Mouse (Mus musculus) layer of hippocampus, adult 11-12 months (tissue): Measurements from ENCODE around the gene Ror2.
"Not testable (repeated sequence)": the region's sequence is repeated elsewhere in the genome, so short reads cannot be mapped to it uniquely, and the experiment has no call there.

Experiments
- DNase-seq: peaks from one replicate; pipeline ENCODE4 v3.0.0; 2022; ENCODE audit warnings: low spot score

Ror2 gene

GRCm38 (mm10) chr13:53285756-53286361 is at the start of gene Ror2:
Gene Ror2 (minus strand): TSS chr13:53286124.
- DNase-seq = no peak

DNA sequence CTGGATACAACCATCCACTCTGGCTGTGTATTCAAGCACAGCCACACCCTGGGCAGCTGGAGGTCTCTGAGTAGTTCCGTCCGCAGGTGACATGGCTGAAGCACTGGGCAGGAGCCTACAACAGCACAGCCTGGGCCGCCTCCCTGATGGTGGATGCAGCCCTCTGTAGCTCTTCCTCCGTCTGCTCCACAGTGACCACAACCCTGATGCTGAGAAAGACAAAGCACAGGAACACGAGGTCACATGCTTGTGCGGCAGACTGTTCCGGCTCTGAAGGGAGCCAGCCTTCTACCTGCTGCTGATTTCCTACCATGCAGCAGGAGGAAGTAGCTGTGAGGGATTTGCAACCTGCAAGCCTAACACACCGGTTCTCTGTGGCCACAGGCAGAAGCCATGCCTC is 47.8 kb upstream of the Ror2 start:
- DNase-seq = no peak

DNA sequence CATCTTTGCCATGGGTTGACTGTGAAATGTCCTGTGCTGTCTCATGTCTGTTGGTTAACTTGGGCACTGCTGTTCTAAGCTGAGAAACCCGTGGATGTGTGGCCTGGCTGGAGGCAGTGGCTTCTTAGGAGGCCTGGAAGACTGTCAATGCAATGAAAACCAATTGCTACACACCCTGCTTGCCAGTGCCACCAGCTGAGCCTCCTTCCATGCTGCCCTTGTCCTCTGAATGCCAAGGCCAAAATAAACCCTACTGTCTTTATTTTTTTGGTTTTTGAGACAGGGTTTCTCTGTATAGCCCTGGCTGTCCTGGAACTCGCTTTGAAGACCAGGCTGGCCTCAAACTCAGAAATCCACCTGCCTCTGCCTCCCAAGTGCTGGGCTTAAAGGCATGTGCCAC is 44.3 kb upstream of the Ror2 start:
- no peak for DNase-seq

GRCm38 (mm10) chr13:53325531-53325930 is 39.6 kb upstream of the Ror2 start:
- DNase-seq = no peak

DNA sequence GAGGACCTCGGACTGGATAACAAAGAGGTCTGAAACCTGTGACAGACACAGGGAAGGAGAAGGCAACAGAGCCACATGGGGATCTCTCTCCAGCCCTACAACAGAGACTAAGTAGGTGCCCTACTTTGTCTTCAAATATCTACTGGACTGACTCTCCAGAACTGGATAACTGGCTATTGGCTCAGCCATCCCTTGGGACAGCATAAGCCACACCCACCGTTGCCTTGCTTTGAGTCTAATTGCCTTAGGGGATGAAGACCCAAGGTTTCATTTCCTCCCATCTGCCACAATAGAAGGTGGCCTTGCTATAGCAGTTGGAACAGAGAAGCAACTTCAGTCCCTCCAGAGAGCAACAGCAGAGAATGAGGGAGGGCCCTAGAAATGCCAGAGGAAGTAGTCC is 37.7 kb upstream of the Ror2 start:
- no peak for DNase-seq

GRCm38 (mm10) chr13:53320899-53321298 is 35.0 kb upstream of the Ror2 start:
- DNase-seq = no peak

GRCm38 (mm10) chr13:53316515-53317295 is 30.8 kb upstream of the Ror2 start:
- no peak for DNase-seq

DNA sequence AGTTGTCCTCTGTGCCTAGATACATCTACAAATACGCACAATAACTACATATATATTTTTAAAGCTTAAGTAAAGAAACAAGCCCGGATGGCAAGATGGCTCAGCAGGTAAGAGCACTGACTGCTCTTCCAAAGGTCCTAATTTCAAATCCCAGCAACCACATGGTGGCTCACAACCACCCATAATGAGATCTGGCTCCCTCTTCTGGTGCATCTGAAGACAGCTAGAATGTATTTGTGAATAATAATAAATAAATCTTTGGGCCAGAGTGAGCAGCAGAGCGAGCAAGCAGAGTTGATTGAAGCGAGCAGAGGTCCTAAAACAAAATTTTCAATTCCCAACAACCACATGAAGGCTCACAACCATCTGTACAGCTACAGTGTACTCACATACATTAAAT is 29.8 kb upstream of the Ror2 start:
- DNase-seq = not testable (repeated sequence)

GRCm38 (mm10) chr13:53310442-53310841 is 24.5 kb upstream of the Ror2 start:
- DNase-seq = no peak

GRCm38 (mm10) chr13:53309661-53310160 is 23.8 kb upstream of the Ror2 start:
- DNase-seq = peak; percentile 24

DNA sequence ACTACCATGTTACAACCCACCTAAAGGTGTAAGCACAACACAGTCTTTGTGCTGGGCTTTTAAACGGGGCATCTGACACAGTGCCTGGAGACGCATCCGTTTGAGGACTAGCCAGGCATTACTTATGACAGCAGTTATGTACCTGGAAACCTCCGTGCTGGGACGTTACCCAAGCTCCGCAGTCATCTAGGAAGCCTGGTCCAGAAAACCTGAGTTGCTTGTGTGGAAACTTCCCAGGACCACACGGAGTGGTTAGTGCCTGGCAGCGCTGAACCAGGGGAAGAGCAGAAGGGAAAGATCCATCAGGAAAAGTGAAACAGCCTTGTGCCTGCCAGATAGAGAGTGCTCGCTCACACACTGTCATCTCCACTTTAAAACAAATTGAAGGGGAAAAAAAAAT is 23.2 kb upstream of the Ror2 start:
- no peak for DNase-seq

DNA sequence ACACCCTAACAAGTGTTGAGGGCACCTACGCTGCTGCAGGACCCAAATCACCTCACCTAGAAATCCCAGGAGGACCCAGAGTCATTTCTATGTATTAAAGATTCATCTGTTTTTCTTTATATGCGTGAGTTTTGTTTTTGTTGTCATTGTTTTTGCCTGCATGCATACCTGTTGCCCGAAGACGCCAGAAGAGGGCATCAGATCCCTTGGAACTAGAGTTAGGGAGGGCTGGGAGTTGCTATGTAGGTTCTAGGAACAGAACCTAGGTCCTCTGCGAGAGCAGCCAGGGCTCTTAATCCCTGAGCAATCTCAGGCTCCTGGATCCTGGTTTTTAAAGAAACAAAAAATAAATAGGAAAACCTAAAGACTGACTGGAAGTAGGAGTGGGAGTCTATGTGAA is 20.9 kb upstream of the Ror2 start:
- DNase-seq = no peak

DNA sequence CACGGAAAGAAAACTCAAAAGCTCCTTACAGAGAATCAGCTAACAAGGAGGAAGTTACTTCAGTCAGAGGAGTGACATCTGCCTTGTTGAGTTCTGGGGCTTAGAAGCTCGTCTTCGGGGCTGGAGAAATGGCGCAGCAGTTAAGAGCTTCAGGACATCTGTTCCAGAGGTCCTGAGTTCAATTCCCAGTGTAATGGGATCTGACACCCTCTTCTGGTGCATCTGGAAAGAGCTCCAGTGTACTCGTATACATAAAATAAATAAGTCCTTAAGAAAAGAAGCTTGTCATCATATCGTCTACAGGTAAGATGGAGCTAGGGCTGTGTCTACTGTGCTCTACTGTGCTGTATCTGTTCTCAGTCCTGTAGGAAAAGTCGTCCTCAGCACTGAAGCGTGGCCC is 19.3 kb upstream of the Ror2 start:
- DNase-seq = no peak

DNA sequence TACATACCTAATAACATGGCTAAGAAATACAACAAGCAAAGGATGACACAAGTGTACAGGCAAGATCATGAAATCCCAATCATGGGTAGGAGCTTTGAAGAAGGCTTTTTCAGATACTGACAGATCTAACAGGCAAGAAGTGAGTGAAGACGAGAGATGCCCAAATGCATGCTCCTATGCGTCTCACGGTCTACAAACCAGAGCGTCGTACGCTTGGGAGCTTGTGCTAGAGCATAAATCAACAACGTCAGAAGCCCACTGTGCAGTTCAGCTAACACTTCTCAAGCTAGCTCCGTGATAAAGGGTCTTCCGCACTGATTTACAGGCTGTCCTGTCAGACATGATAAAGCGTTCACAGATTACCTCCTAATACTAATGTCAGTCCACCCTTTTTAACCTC is 16.8 kb upstream of the Ror2 start:
- DNase-seq = no peak

DNA sequence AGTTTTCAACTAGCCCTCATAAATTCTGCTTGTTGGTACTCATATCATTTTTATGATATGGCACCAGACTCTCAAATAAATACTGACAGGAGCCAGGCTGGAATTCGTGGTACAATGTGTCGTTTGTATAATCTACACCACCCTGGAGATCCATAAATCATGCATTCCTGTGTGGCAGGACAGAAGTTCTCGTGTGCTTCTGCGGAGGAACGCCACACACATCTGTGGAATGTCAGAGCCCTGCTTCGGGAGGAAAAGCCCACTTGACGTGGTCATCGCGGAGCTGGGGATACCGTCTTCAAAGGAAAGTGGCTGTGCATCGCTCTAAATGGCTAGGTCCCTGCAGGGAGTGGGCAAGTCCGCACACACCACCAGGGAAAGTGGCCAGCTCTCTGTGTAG is 7.1 kb upstream of the Ror2 start:
- no peak for DNase-seq

DNA sequence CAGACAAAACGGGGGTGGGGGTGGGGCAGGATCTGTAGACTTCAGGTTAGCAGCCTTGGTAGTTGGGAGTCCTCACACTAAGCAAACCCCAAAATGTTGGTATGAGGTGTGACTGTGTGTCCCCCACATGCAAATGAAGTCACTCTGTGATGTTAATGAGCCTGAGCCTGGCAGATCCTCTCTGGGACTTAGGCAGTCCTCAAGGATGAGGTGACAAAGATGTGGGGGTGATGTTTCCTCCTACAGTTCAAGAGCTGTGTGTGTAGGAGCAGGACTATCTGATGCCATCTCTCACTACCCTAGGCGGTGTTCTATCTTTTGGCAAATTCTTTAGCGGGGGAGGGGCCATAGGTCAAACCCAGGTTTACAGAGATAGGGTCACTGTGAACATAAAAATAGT is 6.3 kb upstream of the Ror2 start:
- no peak for DNase-seq

DNA sequence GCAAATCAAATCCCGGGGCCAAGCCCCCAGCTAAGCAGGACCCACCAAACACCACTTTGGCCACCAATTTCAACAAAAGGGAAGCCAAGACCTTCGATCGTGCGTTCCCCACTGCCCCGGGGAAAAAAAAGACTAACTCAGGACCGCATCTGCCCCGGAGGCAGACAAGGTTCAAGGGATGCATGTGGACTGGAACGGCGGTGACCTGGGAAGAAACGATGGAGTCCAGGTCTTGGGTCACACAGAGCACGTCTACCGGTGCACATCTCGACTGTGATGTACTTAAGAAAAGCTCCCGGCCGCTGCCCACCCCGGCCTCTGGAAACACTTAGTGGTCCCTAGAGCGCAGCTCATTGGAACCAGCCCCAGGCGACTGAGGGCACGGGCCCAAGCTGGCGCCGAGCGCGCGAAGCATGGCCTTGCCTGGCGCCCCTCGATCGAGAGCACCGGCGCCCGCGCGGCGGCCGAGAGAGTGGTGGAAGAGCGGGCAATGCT is 616 bp downstream of the Ror2 start:
- DNase-seq = no peak

DNA sequence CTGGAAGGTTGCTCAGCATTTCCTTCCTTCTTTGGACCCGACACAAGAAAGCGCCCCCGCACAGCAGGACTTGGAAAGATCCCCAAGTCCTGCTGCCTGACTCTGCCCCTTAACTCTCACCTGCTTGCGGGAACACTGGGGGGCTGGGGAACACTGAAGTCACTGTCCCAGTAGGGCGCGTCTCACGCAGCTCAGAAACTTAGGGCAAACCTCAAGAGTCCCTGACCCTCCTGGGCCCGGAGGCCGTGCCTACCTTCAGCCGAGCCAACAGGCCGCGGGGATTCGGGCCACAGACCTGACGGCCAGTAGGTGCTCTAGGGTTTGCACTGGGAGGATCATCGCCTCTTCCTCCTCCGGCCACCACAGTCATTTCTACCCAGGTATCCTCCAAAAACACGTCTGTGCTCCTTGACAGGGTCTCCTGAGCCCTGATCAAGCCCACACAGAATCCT is 1.2 kb downstream of the Ror2 start:
- no peak for DNase-seq

GRCm38 (mm10) chr13:53281604-53282396 is 4.1 kb downstream of the Ror2 start:
- DNase-seq = no peak

DNA sequence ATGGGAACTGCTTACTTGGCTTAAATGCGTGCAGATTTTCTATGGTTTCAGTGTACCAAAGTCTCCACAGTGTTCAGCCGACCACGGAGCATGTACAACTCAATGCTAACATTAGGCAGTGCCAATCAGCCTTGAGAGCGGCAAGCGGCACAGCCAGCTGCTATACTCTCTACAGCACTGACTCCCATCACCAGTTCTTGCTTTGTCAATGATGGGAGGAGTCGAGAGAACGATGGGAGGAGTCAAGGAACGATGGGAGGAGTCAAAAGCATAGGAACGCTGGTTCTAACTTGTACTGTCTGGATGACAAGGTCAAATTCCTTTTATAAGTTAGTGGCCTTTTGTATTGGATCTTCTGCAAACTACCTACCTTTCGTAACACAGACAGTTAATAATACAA is 7.0 kb downstream of the Ror2 start:
- DNase-seq = no peak

DNA sequence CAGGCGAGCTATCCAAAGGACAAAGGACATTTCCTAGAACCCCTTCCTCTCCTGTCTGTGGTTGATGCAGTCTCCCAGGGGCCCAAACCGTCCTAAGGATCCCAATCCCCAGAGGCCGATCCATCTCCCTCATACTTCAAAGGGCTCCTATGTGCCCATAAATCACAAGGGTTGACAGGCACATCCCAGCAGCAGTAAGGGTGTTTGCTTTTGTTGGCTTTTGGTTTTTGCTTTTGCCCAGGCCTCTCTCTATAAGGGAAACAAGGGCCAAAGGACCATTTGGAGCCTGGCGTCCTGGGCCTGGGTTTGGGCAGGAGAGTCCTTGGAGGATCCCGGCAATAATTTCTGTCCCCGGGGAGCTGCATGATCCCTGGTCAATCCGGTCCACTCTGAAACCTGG is 9.5 kb downstream of the Ror2 start:
- no peak for DNase-seq

DNA sequence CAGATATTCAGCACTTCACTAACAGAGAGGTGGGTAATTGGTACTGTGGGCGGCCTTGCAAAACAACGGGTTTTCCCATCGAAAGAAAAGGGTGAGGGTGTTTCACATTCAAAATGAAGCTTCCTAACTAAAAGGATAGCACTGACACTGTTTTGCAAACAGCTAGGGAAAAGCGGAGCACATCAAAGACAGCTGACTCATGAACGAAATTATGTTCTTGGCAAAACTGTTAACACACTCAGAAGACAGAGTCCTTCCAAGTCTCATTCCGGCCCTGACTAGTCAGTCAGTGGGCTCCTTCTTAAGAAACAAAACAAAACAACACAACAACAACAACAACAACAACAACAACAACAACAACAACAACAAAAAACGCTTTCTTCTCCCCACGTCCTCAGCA is 10.1 kb downstream of the Ror2 start:
- no peak for DNase-seq

- no peak for DNase-seq
These were observed 11.2 kb downstream of the Ror2 start for GRCm38 (mm10) chr13:53274771-53275170.
